Mouse (Mus musculus) G1E (cell line): ENCODE measurements around the gene Slc48a1. TPM values are rescaled to one million over a fixed set of nuclear protein-coding genes. Genes with fewer than 3 reads are reported as not detected.

Experiments
- ATAC-seq: 2 replicates; pipeline ENCODE4 v1.8.0; 2016; ENCODE audit warnings: mild to moderate bottlenecking; ENCODE audit not compliant: insufficient number of reproducible peaks, poor library complexity, low FRiP score, severe bottlenecking; ENCODE audit errors: extremely low read depth
- DNase-seq: peaks from one replicate; pipeline ENCODE4 v3.0.0; 2012; ENCODE audit warnings: low spot score
- H3K27me3 ChIP-seq: 2 replicates; pipeline ENCODE4 v1.6.1; 2012; ENCODE audit warnings: mild to moderate bottlenecking, low read length, inconsistent platforms; ENCODE audit not compliant: insufficient read depth
- H3K36me3 ChIP-seq: replicated peaks from 2 replicates; pipeline ENCODE3; 2012; ENCODE audit warnings: mild to moderate bottlenecking, inconsistent platforms
- H3K4me1 ChIP-seq: 2 replicates; pipeline ENCODE4 v1.6.1; 2012; ENCODE audit warnings: low read depth, low read length, inconsistent platforms, mixed read lengths; ENCODE audit not compliant: insufficient read depth
- H3K4me3 ChIP-seq: 2 replicates; pipeline ENCODE4 v1.5.1; 2012; ENCODE audit warnings: low read depth, mild to moderate bottlenecking, inconsistent platforms, low read length, moderate library complexity, mixed read lengths
- H3K9me3 ChIP-seq: replicated peaks from 2 replicates; pipeline ENCODE4 v1.6.1; 2012; ENCODE audit warnings: inconsistent platforms
- CTCF ChIP-seq: IDR thresholded peaks from 2 replicates; pipeline ENCODE4 v1.5.1; 2012; ENCODE audit warnings: low read depth, low read length, inconsistent platforms, mixed read lengths
- GATA1 ChIP-seq: IDR thresholded peaks from 2 replicates; pipeline ENCODE4 v1.6.1; 2012; ENCODE audit warnings: borderline replicate concordance, low read length, inconsistent platforms, mixed read lengths
- GATA2 ChIP-seq: IDR thresholded peaks from 2 replicates; pipeline ENCODE4 v1.6.1; 2012; ENCODE audit warnings: low read depth, low read length, inconsistent platforms, borderline replicate concordance
- POLR2AphosphoS5 ChIP-seq: IDR thresholded peaks from 2 replicates; pipeline ENCODE4 v1.6.1; 2012; ENCODE audit warnings: low read depth, low read length, inconsistent platforms; ENCODE audit not compliant: insufficient replicate concordance
- TAL1 ChIP-seq: conservative IDR thresholded peaks from 2 replicates; pipeline ENCODE4 v1.6.1; 2012; ENCODE audit warnings: low read depth, low read length, inconsistent platforms, mixed read lengths
- polyA plus RNA-seq: library from polyadenylated mRNA; stranded (reverse); fragments of >175 nt; gene quantifications from 2 replicates; pipeline ENCODE4 v1.2.3, GENCODE M21; 2012
- total RNA-seq, 2 experiments: library from RNA; stranded (forward) in 1 of 2; stranded (reverse) in 1 of 2; fragments of 200-1000 nt in 1 of 2; fragments of >200 nt in 1 of 2; fragmentation: Nextera tagmentation in 1 of 2; gene quantifications; 2 replicates each; pipeline ENCODE4 v1.2.3; 2014 to 2017

Slc48a1 gene
- total and polyA plus RNA-seq, 3 experiments, result 108 to 256 (median 125) TPM

DNA sequence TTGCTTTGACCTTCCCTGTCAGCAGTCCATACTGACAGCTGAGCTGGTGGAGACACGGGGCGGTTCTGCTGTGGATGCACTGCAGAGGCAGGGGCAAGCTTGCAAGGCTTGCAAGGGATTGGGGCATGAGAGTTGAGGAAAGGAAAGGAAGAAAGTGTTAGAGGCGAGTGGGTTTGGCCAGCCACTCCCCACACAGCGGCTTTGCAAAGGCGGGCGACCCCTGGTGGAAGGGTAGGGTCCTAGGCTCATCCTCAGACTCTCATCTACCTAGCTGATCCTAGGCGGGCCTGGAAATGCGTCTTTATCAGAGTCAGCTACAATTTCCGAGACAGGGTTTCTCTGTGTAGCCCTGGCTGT lies 4.4 kb downstream of the Slc48a1 start:
- Histone ChIP-seq H3K4me3 (peak overlapping the region; percentile 34; the same call in 1 of the 2 replicates), H3K27me3 (peaks cover 5% of the 10 kb centered on the region; the same call in 1 of the 2 replicates), H3K36me3 (peaks cover 21% of the 10 kb centered on the region), H3K9me3 (no peaks in the 10 kb centered on the region), H3K4me1 (peaks cover 38% of the 10 kb centered on the region)
- ATAC-seq, result peak; percentile 11
- peak; percentile 75 for DNase-seq
- TF ChIP-seq POLR2AphosphoS5 (no peak), CTCF (peak; percentile 71)

DNA sequence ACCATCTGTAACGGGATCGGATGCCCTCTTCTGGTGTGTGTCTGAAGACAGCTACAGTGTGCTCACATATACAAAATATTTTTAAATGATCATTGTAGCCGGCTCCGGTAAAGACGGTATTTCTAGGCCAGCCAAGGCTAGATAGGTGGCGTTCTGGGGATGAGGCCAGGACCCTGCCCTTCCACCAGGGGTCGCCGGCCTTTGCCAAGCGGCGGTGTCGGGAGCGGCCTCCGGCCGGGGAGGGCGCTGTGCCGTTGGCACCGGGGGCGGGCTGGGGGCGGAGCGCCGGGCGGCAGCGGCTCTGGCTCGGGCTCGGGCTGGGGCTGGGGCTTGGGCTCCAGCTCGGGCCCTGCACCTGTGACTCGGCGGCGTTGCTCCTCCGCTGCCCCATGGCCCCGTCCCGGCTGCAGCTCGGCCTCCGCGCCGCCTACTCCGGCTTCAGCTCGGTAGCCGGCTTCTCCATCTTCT lies 5.8 kb downstream of the Slc48a1 start:
- TF ChIP-seq TAL1, result no peak
- TF ChIP-seq GATA1, result no peak
- TF ChIP-seq CTCF, result peak; percentile 73
- Histone ChIP-seq H3K36me3 (peaks cover 35% of the 10 kb centered on the region), H3K4me3 (peak overlapping the region; percentile 95), H3K4me1 (peaks cover 52% of the 10 kb centered on the region), H3K9me3 (no peaks in the 10 kb centered on the region), H3K27me3 (no peaks in the 10 kb centered on the region)
- ATAC-seq (peak; percentile 4; the same call in 1 of the 2 replicates), DNase-seq (peak; percentile 93)

DNA sequence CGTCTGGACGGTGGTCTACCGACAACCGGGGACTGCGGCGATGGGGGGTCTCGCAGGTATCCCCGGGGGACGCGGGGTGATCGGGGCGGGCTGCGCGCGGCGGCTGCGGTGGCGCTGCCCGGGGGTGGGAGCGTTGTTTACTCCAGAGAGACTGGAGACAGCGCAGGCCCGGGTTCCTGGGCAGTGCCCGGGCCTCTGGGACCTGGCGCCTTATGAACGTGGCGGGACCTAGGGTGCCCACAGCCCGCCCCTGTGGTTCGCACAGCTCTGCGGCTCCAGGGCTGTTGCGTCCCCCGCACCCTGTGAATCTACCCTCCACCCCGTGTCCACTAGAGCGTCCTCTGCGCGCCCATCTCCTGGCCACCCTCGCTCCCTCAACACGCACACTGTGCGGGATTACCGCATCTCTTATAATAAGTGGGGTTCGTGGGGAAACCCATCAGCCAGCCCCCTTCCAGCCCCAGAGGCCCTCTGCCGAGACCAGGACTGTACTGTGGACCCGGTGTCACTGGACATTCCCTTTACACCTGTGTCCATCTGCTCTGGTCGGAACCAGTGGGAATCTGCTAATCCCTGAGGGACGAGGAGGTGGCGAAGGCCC lies 6.3 kb downstream of the Slc48a1 start:
- Histone ChIP-seq H3K9me3 (no peaks in the 10 kb centered on the region), H3K4me1 (peaks cover 57% of the 10 kb centered on the region), H3K36me3 (peaks cover 39% of the 10 kb centered on the region), H3K27me3 (no peaks in the 10 kb centered on the region), H3K4me3 (peak overlapping the region; percentile 95)
- ATAC-seq (no peak), DNase-seq (no peak)
- TF ChIP-seq GATA1 (no peak), POLR2AphosphoS5 (no peak), TAL1 (no peak), CTCF (no peak), GATA2 (no peak)

DNA sequence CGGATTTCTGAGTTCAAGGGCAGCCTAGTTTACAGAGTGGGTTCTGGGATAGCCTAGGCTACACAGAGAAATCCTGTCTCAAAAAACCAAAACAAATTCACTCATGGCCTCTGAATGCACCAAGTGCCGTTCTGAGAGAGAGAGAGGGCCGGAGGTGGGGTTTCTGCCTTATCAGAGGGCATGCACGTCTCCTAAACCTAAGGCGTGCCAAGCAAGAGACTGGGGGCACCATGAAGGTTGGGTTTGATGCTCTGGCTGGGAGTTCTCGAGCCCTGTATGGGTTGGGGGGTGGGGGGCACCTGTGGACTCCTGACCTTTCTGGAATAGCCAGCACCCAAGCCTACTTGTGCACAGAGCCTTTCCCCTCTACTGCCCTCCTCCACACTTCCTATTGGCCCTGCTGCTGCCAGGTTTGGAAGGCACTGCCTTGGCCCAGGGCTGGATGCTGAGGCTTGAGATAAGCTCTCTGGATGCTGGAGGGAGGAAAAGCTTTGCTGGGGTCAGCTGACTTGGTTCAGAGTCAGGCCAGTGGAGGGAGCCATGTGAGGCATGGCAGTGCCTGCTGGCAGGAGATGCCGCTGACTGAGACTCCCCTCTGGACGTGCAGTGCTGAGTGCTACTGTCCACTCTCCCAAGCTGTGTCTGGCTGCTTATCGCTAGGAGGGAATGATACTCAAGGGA lies 7.6 kb downstream of the Slc48a1 start:
- H3K4me3 ChIP-seq, result peak overlapping the region; percentile 95
- H3K36me3 ChIP-seq, result peaks cover 52% of the 10 kb centered on the region
- H3K27me3 ChIP-seq, result no peaks in the 10 kb centered on the region
- DNase-seq, result peak; percentile 64
- TF ChIP-seq CTCF, result no peak
- TF ChIP-seq POLR2AphosphoS5, result peak; percentile 65; the same call in 1 of the 2 replicates
- ATAC-seq, result peak; percentile 35
- H3K4me1 ChIP-seq, result peaks cover 69% of the 10 kb centered on the region
- H3K9me3 ChIP-seq, result no peaks in the 10 kb centered on the region

DNA sequence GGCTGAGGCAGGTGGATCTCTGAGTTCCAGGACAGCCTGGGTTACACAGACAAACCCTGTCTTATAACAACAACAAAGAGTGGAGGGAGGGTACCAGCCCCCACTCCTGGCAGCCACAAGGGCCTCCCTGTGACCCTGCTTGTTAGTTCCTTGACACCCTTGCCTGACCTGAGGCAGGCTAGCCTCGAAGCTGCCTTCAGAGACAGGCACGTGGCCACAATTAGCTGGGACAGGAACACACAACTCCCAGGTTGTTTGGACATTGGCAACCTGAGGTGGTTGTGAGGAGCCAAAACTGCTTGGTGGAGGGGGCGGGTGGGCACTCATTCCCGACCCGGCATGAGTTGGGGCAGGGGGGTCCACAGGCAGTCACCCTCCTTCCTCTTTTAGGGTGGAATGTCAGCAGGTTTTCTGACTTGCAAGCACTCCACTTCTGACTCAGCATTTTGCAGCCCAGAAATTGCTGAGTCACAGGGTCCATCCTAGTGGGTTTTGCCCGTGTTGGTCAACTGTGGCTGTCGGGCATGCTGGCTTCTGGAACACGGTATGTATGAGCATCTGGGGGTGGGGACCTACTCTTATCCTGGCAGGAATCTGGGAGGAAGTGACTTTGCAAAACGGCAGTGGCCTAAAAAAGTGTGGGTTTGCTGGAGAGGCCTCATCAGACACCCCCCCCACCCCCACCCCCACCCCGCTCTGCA lies 8.2 kb downstream of the Slc48a1 start:
- no peaks in the 10 kb centered on the region for H3K27me3 ChIP-seq
- H3K36me3 ChIP-seq, result peaks cover 58% of the 10 kb centered on the region
- H3K4me1 ChIP-seq, result peaks cover 76% of the 10 kb centered on the region
- DNase-seq, result peak; percentile 70
- ATAC-seq, result peak; percentile 52
- no peaks in the 10 kb centered on the region for H3K9me3 ChIP-seq
- peak; percentile 51; the same call in 1 of the 2 replicates for TF ChIP-seq POLR2AphosphoS5
- TF ChIP-seq GATA2, result peak; percentile 62; the same call in 1 of the 2 replicates
- TF ChIP-seq CTCF, result no peak
- no peak for TF ChIP-seq TAL1
- peak overlapping the region; percentile 95 for H3K4me3 ChIP-seq

DNA sequence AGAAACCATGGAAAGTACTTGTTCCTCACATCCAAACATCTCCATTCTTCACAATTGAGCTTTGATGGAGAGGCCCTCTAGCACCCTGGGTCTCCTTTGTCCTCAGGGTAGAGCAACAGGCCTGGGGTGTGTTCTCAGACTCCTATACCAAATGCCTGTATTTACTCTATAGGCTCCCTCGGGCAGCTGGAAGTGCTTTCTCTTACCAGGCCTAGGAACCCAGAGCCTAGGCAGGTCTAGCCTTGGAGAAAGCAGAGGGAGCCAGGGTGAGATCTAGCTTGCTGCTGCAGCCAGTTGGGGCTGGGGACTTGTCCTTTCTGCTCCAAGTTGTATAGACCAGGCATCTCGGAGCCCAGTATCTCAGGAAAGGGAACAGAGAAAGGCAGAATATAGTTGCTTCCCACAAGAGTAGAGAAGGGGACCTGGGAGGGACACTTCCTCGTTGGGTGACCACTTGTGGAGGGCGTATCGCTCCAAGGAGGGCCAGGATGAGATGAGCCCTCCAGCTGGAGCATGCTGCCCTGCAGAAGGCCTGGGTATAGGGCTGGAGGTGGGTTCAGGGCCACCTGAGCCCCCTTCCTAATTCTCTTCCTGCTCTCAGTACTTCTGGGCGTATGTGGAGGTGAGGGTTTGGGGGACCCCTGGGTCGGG lies 9.0 kb downstream of the Slc48a1 start:
- TF ChIP-seq POLR2AphosphoS5, result no peak
- no peak for TF ChIP-seq CTCF
- TF ChIP-seq GATA2, result no peak
- TF ChIP-seq TAL1, result no peak
- TF ChIP-seq GATA1, result no peak
- peak overlapping the region; percentile 95 for H3K4me3 ChIP-seq
- peaks cover 80% of the 10 kb centered on the region for H3K4me1 ChIP-seq
- peaks cover 66% of the 10 kb centered on the region for H3K36me3 ChIP-seq
- H3K27me3 ChIP-seq, result no peaks in the 10 kb centered on the region
- DNase-seq (no peak), ATAC-seq (no peak)
- no peaks in the 10 kb centered on the region for H3K9me3 ChIP-seq
